Mouse (Mus musculus) intestine, embryonic 14.5 days (tissue): ENCODE results near the gene Mrpl16. TPM values are rescaled to one million over a fixed set of nuclear protein-coding genes. Genes with fewer than 3 reads are reported as not detected.
A peak's percentile ranks its signal among the peaks of the same experiment; 100 is the strongest.

ENCODE experiments used
- ATAC-seq: fragments of 200-750 bp; cut with Nextera tagmentation; replicated peaks from 2 replicates; pipeline ENCODE4 v1.8.0; 2017; ENCODE audit warnings: low read depth, moderate number of reproducible peaks, moderate TSS enrichment, moderate library complexity; ENCODE audit not compliant: low FRiP score, low TSS enrichment
- DNase-seq: peaks from one replicate; pipeline ENCODE4 v3.0.0-alpha.2; 2018; ENCODE audit warnings: low spot score
- H3K27ac ChIP-seq: fragments of 300-500 bp; sonication (generic); 2 replicates; pipeline ENCODE4 v1.5.1; 2014; ENCODE audit warnings: low read depth, mild to moderate bottlenecking, control low read depth
- H3K27me3 ChIP-seq: fragments of 300-500 bp; sonication (generic); replicated peaks from 2 replicates; pipeline ENCODE4 v1.6.1; 2014; ENCODE audit warnings: low read length, control low read depth; ENCODE audit not compliant: control insufficient read depth, insufficient read depth
- H3K36me3 ChIP-seq: fragments of 300-500 bp; sonication (generic); 2 replicates; pipeline ENCODE4 v1.6.1; 2014; ENCODE audit warnings: low read length, control low read depth; ENCODE audit not compliant: control insufficient read depth, insufficient read depth
- H3K4me1 ChIP-seq: fragments of 300-500 bp; sonication (generic); replicated peaks from 2 replicates; pipeline ENCODE4 v1.6.1; 2014; ENCODE audit warnings: low read length, control low read depth, mixed read lengths; ENCODE audit not compliant: control insufficient read depth, insufficient read depth
- H3K4me2 ChIP-seq: fragments of 300-500 bp; sonication (generic); 2 replicates; pipeline ENCODE4 v1.6.1; 2014; ENCODE audit warnings: low read length
- H3K4me3 ChIP-seq: fragments of 300-500 bp; sonication (generic); 2 replicates; pipeline ENCODE4 v1.5.1; 2014; ENCODE audit warnings: low read depth, low read length, control low read depth, mixed read lengths
- H3K9ac ChIP-seq: fragments of 300-500 bp; sonication (generic); 2 replicates; pipeline ENCODE4 v1.6.1; 2014; ENCODE audit warnings: mild to moderate bottlenecking, low read length
- H3K9me3 ChIP-seq: fragments of 300-500 bp; sonication (generic); 2 replicates; pipeline ENCODE4 v1.6.1; 2016; ENCODE audit warnings: low read length, control low read depth; ENCODE audit not compliant: control insufficient read depth
- WGBS: fragments of 180-500 bp; shearing (Covaris S2); extraction: QIAGEN DNeasy Blood & Tissue Kit; methylation state at CpG from one replicate; pipeline ENCODE4 v1.1.7; 2014; 5-methylcytosine and 5-hydroxymethylcytosine counted together
- polyA plus RNA-seq: library from polyadenylated mRNA; unstranded; fragments of >200 nt; fragmentation: Nextera tagmentation; extraction: Ambion mirVana; gene quantifications from 2 replicates; pipeline ENCODE4 v1.2.1, GENCODE M21; 2014

Mrpl16 gene
- 67.1 and 67.8 TPM in 2 replicates for polyA plus RNA-seq

- peak; percentile 96 for DNase-seq
- no peaks in the 10 kb centered on the region for H3K27me3 ChIP-seq
Observed at GRCm38 (mm10) chr19:11770205-11770892, at the start of gene Mrpl16. Mrpl16 (plus strand) TSS chr19:11770391.

GRCm38 (mm10) chr19:11723870-11724269, 46.3 kb upstream of the Mrpl16 start:
- Histone ChIP-seq H3K27me3 (no peaks in the 10 kb centered on the region), H3K9ac (no peak overlapping the region), H3K4me3 (no peak overlapping the region), H3K9me3 (no peaks in the 10 kb centered on the region), H3K4me1 (no peaks in the 10 kb centered on the region), H3K36me3 (no peaks in the 10 kb centered on the region), H3K27ac (no peak overlapping the region), H3K4me2 (no peak overlapping the region)
- 65% methylated on average over 2 of the region's 2 CpGs for WGBS
- DNase-seq (no peak), ATAC-seq (no peak)

More at GRCm38 (mm10) chr19:11770205-11770892, at the start of gene Mrpl16:
- H3K4me1 ChIP-seq: peaks cover 6% of the 10 kb centered on the region
- peak within 1 kb of the TSS; percentile 79 for H3K4me2 ChIP-seq
- WGBS: under 1% methylated on average over 30 of the region's 30 CpGs
- no peaks in the 10 kb centered on the region for H3K9me3 ChIP-seq
- peak within 1 kb of the TSS; percentile 65 for H3K9ac ChIP-seq
- peak within 1 kb of the TSS; percentile 58 for H3K4me3 ChIP-seq
- ATAC-seq: peak; percentile 92
- peaks cover 30% of the 10 kb centered on the region for H3K36me3 ChIP-seq
- peak within 1 kb of the TSS; percentile 68 for H3K27ac ChIP-seq

GRCm38 (mm10) chr19:11724275-11724674, 45.9 kb upstream of the Mrpl16 start:
- WGBS: 45% methylated on average over 6 of the region's 6 CpGs
- no peak for DNase-seq
- H3K4me1 ChIP-seq: no peaks in the 10 kb centered on the region
- no peaks in the 10 kb centered on the region for H3K9me3 ChIP-seq
- no peak overlapping the region for H3K9ac ChIP-seq
- no peak overlapping the region for H3K27ac ChIP-seq
- no peak overlapping the region for H3K4me2 ChIP-seq
- no peak for ATAC-seq
- no peak overlapping the region for H3K4me3 ChIP-seq
- no peaks in the 10 kb centered on the region for H3K27me3 ChIP-seq
- no peaks in the 10 kb centered on the region for H3K36me3 ChIP-seq

- Histone ChIP-seq H3K27ac (no peak overlapping the region), H3K4me3 (no peak overlapping the region), H3K4me2 (no peak overlapping the region), H3K36me3 (no peaks in the 10 kb centered on the region), H3K9ac (no peak overlapping the region), H3K4me1 (no peaks in the 10 kb centered on the region), H3K27me3 (no peaks in the 10 kb centered on the region), H3K9me3 (no peaks in the 10 kb centered on the region)
- ATAC-seq: no peak
- 63% methylated on average over 2 of the region's 2 CpGs for WGBS
- no peak for DNase-seq
Observed at GRCm38 (mm10) chr19:11725915-11726314, 44.3 kb upstream of the Mrpl16 start.

GRCm38 (mm10) chr19:11727304-11727703, 42.9 kb upstream of the Mrpl16 start:
- H3K36me3 ChIP-seq: no peaks in the 10 kb centered on the region
- H3K4me2 ChIP-seq: no peak overlapping the region
- ATAC-seq: no peak
- no peak overlapping the region for H3K4me3 ChIP-seq
- H3K9me3 ChIP-seq: no peaks in the 10 kb centered on the region
- H3K9ac ChIP-seq: no peak overlapping the region
- H3K4me1 ChIP-seq: no peaks in the 10 kb centered on the region
- no peak overlapping the region for H3K27ac ChIP-seq
- 96% methylated on average over 5 of the region's 5 CpGs for WGBS
- DNase-seq: no peak
- no peaks in the 10 kb centered on the region for H3K27me3 ChIP-seq

- ATAC-seq (no peak), DNase-seq (no peak)
- no peak overlapping the region for H3K9ac ChIP-seq
- H3K27ac ChIP-seq: no peak overlapping the region
- no peaks in the 10 kb centered on the region for H3K9me3 ChIP-seq
- H3K36me3 ChIP-seq: no peaks in the 10 kb centered on the region
- no peak overlapping the region for H3K4me3 ChIP-seq
- no peak overlapping the region for H3K4me2 ChIP-seq
- WGBS: 71% methylated on average over 1 of the region's 1 CpGs
- H3K27me3 ChIP-seq: no peaks in the 10 kb centered on the region
- H3K4me1 ChIP-seq: no peaks in the 10 kb centered on the region
Observed at GRCm38 (mm10) chr19:11730278-11730677, 39.9 kb upstream of the Mrpl16 start.

- no peak overlapping the region for H3K9ac ChIP-seq
- no peak for ATAC-seq
- WGBS: 40% methylated on average over 1 of the region's 1 CpGs
Observed at GRCm38 (mm10) chr19:11736455-11736854, 33.7 kb upstream of the Mrpl16 start.

GRCm38 (mm10) chr19:11745680-11746079, 24.5 kb upstream of the Mrpl16 start:
- Histone ChIP-seq H3K4me1 (no peaks in the 10 kb centered on the region), H3K9ac (no peak overlapping the region), H3K36me3 (no peaks in the 10 kb centered on the region), H3K4me2 (no peak overlapping the region), H3K4me3 (no peak overlapping the region), H3K27ac (no peak overlapping the region), H3K9me3 (no peaks in the 10 kb centered on the region), H3K27me3 (no peaks in the 10 kb centered on the region)
- ATAC-seq (no peak), DNase-seq (no peak)

More at GRCm38 (mm10) chr19:11736455-11736854, 33.7 kb upstream of the Mrpl16 start:
- no peaks in the 10 kb centered on the region for H3K4me1 ChIP-seq
- H3K4me2 ChIP-seq: no peak overlapping the region
- no peak for DNase-seq
- H3K4me3 ChIP-seq: no peak overlapping the region
- H3K27me3 ChIP-seq: no peaks in the 10 kb centered on the region
- no peak overlapping the region for H3K27ac ChIP-seq
- H3K9me3 ChIP-seq: no peaks in the 10 kb centered on the region
- H3K36me3 ChIP-seq: no peaks in the 10 kb centered on the region

GRCm38 (mm10) chr19:11747298-11747697, 22.9 kb upstream of the Mrpl16 start, which contains the start of gene Gif:
Gif (plus strand) TSS chr19:11747554.
- Histone ChIP-seq H3K27me3 (no peaks in the 10 kb centered on the region), H3K36me3 (no peaks in the 10 kb centered on the region), H3K9me3 (no peaks in the 10 kb centered on the region), H3K27ac (no peak within 1 kb of the TSS), H3K4me3 (no peak within 1 kb of the TSS), H3K4me2 (no peak within 1 kb of the TSS), H3K4me1 (no peaks in the 10 kb centered on the region), H3K9ac (no peak within 1 kb of the TSS)
- DNase-seq (no peak), ATAC-seq (no peak)
- WGBS: 88% methylated on average over 2 of the region's 2 CpGs
